Mouse (Mus musculus) heart, adult 2 months (tissue): ENCODE measurements around the gene Grm3. TPM values are rescaled to one million over a fixed set of nuclear protein-coding genes. Genes with fewer than 3 reads are reported as not detected.

Experiments used
- DNase-seq, 2 experiments: peaks; one replicate each; pipeline ENCODE4 v3.0.0; 2021
- H3K27ac ChIP-seq: fragments of 200-600 bp; 2 replicates; pipeline ENCODE4 v1.8.1; 2022
- H3K27me3 ChIP-seq: fragments of 200-500 bp; 2 replicates; pipeline ENCODE4 v1.6.1; 2012; ENCODE audit warnings: mild to moderate bottlenecking, low read length, inconsistent platforms, mixed read lengths; ENCODE audit not compliant: control insufficient read depth, insufficient read depth
- H3K36me3 ChIP-seq: fragments of 200-500 bp; 2 replicates; pipeline ENCODE4 v1.6.1; 2012; ENCODE audit warnings: low read length, inconsistent platforms; ENCODE audit not compliant: control insufficient read depth, insufficient read depth
- H3K4me1 ChIP-seq: fragments of 200-500 bp; 2 replicates; pipeline ENCODE4 v1.6.1; 2011; ENCODE audit warnings: low read length; ENCODE audit not compliant: control insufficient read depth, insufficient read depth
- H3K4me3 ChIP-seq: fragments of 200-600 bp; 2 replicates; pipeline ENCODE4 v1.8.1; 2022
- H3K79me2 ChIP-seq: fragments of 200-500 bp; replicated peaks from 2 replicates; pipeline ENCODE4 v1.6.1; 2012; ENCODE audit warnings: mild to moderate bottlenecking, inconsistent platforms, low read length, moderate library complexity, mixed read lengths; ENCODE audit not compliant: control insufficient read depth, insufficient read depth
- H3K9ac ChIP-seq: fragments of 200-500 bp; 2 replicates; pipeline ENCODE4 v1.6.1; 2012; ENCODE audit warnings: low read depth, mild to moderate bottlenecking, control low read depth, inconsistent platforms, low read length, mixed read lengths
- CTCF ChIP-seq: fragments of 200-600 bp; IDR thresholded peaks from 2 replicates; pipeline ENCODE4 v1.8.1; 2022; ENCODE audit warnings: antibody characterized with exemption, mild to moderate bottlenecking, moderate library complexity
- EP300 ChIP-seq: fragments of 200-500 bp; IDR thresholded peaks from 2 replicates; pipeline ENCODE4 v1.6.1; 2011; ENCODE audit warnings: low read depth, low read length, control low read depth; ENCODE audit not compliant: insufficient read depth
- POLR2A ChIP-seq: fragments of 200-500 bp; IDR thresholded peaks from 2 replicates; pipeline ENCODE4 v1.6.1; 2011; ENCODE audit warnings: mild to moderate bottlenecking, low read depth, low read length, control low read depth; ENCODE audit not compliant: insufficient read depth
- WGBS: fragments of 180-500 bp; shearing (Covaris S2); methylation state at CpG from one replicate; pipeline ENCODE4 v1.1.7; 2018; 5-methylcytosine and 5-hydroxymethylcytosine counted together
- intact Hi-C: fragments of 180-260 bp; cut with DNase I; formaldehyde crosslinking; loops from one replicate; pipeline ENCODE4 v1.15.1; 2025
- polyA plus RNA-seq: library from polyadenylated mRNA; depleted of rRNA; stranded (reverse); fragments of >200 nt; gene quantifications from 2 replicates; pipeline ENCODE4 v1.2.3, GENCODE M21; 2012
- total RNA-seq, 2 experiments: library from RNA; stranded (reverse); gene quantifications; 2 replicates each; pipeline ENCODE4 v1.2.3; 2021

Grm3 gene
- total and polyA plus RNA-seq, 3 experiments = not detected

- Histone ChIP-seq H3K4me1 (no peaks in the 10 kb centered on the region), H3K36me3 (no peaks in the 10 kb centered on the region), H3K9ac (no peak overlapping the region), H3K27me3 (no peaks in the 10 kb centered on the region), H3K4me3 (no peak overlapping the region), H3K79me2 (no peaks in the 10 kb centered on the region), H3K27ac (no peak overlapping the region)
- TF ChIP-seq EP300 (no peak), CTCF (no peak), POLR2A (no peak)
- no peak for DNase-seq
- intact Hi-C loops = no loop called here
- 70% methylated on average over 6 of the region's 6 CpGs for WGBS
Observed at GRCm38 (mm10) chr5:9448931-9449330, 276.0 kb downstream of the Grm3 start.

- WGBS = 2% methylated on average over 1 of the region's 1 CpGs
- intact Hi-C loops = no loop called here
- DNase-seq = no peak
- no peaks in the 10 kb centered on the region for H3K36me3 ChIP-seq
- no peak overlapping the region for H3K4me3 ChIP-seq
- H3K4me1 ChIP-seq = no peaks in the 10 kb centered on the region
- no peak for TF ChIP-seq POLR2A
- no peak for TF ChIP-seq CTCF
- TF ChIP-seq EP300 = no peak
- H3K27ac ChIP-seq = no peak overlapping the region
- no peaks in the 10 kb centered on the region for H3K79me2 ChIP-seq
- no peaks in the 10 kb centered on the region for H3K27me3 ChIP-seq
- H3K9ac ChIP-seq = no peak overlapping the region
Observed at GRCm38 (mm10) chr5:9446146-9446545, 278.8 kb downstream of the Grm3 start.
